Mouse (Mus musculus): ENCODE data around the gene Ces1e.
"Not testable (repeated sequence)": the region's sequence is repeated elsewhere in the genome, so short reads cannot be mapped to it uniquely, and the experiment has no call there.

Gene Ces1e

DNA sequence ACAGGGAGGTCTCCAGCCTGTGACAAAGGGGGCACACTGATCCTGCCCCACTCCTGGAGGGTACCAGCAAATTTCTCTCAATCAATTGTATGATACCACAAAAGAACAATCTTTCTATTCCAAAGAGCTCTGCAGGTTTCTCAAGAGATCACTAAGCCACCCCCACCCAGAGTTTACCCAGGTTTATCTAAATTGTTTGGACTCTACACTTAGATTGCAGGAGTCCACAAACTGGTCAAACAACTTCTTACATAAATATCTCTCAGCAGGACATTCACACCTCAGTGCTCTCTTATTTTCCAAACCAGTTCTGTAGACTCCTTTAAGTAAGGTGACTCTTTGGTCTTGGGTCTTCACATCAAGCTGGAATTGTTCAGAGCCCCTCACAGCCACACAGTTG lies at the start of gene Ces1e:
TSS of gene Ces1e (minus strand) at position 174 of the 400 bp plus-strand sequence.
- DNase-seq (ENCODE audit: low spot score): no peak

DNA sequence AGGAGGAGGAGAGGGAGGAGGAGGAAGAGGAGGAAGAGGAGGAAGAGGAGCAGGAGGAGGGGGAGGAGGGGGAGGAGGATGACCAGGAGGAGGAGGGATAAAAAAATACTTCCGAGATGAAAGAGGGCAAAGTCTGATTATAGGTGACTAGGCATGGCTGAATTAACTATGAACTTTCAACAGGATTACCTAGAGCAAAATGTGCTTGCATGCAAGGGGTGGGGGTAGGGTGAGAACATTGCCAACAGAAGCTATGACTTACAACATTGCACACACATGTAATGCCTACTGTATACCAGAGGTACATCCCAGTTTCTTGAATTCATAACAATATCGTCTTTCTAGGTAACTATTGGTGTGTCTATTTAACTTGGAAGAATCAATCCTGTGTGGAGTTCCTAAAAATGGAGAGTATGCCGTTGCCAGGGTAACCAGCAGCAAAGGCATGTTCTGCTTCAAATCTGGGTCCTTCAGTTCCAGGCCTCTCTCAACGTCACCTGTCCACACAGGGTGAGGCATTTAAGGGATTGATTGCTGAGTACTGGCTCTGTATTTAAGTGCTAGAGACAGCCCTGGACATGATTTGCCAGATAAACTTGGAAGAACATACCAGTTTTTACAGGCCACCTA lies 48.9 kb upstream of the Ces1e start:
- DNase-seq (ENCODE audit: low spot score): no peak

DNA sequence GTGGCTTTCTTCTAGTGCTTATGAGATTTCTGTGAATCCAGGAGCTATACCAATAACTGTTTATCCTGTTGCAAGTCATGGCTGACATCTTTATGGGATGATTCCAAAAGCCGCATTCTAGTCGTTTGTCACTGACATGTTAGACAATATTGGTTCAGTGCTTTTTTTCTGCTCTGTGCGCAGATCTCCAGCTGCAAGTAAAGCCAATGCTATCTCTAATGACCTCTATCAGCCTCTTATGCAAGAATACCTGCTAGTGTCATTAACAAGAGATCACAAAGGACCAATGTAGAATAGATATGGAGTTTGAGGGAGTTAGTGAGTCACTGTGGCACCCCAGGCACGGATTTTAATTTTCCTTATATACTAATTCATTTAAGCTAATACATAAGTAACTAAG lies 45.2 kb upstream of the Ces1e start:
- DNase-seq (ENCODE audit: low spot score): no peak

DNA sequence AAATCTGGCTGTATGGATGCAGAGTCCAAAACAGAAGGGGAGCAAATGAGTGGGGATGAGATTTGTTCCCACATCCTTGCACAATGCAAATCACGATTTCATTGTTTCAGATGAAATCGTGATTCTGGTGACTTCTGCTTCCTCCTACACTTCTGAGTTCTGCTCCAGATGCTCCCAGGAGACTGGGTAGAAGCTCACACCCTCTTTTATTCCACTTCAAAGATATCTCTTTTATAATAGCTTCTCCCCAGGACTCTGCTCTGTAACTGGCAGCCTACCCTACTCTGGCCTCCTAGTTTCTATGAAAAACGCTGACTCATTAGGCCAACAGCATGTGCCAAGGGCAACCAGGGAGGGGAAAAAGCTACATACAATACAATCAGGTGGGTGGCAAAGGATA lies 43.9 kb upstream of the Ces1e start:
- DNase-seq (ENCODE audit: low spot score): no peak

DNA sequence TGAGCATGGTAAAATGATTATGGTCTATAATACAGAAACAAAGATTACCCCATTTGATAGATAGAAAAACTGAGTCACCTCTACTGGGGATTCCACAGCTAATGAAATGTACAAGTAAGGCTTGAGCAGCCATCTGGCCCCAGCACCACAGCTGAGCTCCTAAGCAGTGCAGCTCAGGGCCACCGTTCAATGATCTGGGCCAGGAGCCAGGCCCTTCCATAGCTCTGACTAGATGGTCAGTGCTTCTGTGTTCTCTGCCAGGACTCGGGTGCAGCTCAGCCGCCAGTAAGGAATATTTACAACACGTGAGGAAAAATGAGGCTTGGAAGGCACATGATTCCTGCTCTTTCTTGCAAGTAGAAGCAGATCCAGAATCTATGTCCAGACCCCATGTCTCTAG lies 43.3 kb upstream of the Ces1e start:
- peak; percentile 36 for DNase-seq (ENCODE audit: low spot score)

DNA sequence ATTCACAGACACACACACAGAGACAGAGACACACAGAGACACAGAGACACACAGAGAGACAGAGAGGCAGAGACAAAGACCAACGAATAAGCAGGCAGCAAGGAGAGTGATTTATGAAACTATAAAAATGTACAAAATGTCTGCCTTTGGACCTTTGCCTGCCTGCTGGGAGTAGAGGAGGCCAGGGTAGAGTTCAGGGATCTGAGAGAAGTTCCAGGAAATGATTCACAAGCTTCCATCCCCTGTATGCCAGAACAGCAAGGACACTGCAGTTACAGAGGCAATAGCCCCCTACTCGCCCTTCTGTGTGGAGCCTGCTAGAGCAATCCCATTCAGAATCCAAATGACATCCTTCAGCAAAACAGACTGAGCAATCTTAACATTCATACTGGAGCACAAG lies 32.0 kb upstream of the Ces1e start:
- DNase-seq (ENCODE audit: low spot score): no peak

DNA sequence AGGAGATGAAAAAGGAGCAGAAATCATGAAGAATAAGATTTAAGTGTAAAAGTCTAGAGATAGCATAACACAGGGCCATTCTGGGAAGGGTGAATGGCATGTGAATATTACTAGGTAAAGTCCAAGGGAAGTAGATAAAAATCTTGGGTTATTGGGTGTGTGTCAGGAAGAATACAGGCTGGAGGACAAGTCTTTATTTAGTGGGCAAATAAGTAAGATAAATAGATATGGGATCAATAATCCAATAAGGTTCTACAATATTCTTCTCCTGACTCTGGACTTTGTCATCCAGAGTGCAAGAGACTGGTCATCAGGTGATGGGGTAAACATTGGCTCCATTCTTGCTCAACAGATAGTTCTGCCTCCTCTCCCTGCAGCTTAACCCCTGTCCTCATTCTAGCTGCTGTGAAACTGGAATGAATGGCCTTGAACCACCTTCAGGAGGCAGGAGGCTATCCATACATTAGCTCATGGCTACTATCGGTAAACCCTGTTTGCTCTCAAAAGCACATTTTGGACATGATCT lies 23.0 kb upstream of the Ces1e start:
- DNase-seq (ENCODE audit: low spot score): no peak

DNA sequence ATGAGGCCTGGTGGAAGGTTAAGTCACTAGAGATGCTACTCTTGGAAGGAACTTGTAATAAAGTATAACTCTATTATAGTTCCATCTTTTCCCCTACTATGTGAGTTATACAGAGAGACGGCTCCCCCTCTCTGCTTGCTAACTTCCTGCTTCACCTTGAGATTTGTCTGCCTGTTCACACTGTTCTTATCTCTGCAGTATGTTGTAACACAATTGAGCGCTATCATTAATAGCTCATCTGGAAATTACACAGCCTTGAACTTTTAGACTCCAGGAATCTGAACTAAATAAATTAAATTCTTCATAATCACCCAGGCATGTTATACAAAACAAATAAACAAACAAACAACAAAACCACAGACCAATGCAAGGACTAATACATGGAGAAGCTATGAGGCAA lies 16.6 kb upstream of the Ces1e start:
- no peak for DNase-seq (ENCODE audit: low spot score)

DNA sequence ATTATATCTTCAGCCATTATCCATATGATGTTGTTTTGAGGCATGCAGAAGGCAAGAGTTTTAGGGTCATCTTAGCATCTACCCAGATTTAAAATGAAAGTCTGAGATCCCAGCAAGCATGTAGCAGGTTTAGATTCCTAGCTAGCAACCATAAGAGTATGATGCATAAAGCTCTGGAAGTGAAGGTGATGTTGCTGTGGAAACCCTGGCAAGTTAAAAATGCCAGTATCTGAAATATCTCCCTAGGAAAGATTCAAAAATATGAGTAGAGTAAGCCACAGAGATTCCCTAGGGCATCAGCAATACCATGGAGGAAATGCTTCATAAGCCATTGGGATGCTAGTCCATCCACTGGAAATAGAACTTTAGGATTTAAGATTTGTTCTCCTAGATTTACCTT lies 10.5 kb upstream of the Ces1e start:
- no peak for DNase-seq (ENCODE audit: low spot score)

DNA sequence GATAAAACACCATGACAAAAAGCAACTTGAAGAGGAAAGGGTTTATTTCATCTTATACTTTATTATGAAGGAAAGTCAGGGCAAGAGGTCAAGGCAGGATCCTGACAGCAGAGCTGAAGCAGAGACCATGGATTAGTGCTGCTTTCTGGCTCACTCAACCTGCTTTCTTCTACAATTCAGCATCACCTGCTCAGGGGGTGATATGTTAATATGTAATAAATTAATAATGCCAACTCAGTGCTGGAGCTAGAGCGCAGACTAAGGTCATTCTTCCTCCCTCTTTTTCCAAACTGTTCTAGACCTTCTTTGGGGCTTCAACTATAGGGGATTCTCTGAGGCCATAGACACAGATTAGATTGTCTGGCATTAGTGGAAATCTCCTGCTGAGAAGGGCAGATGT lies 6.3 kb upstream of the Ces1e start:
- no peak for DNase-seq (ENCODE audit: low spot score)

DNA sequence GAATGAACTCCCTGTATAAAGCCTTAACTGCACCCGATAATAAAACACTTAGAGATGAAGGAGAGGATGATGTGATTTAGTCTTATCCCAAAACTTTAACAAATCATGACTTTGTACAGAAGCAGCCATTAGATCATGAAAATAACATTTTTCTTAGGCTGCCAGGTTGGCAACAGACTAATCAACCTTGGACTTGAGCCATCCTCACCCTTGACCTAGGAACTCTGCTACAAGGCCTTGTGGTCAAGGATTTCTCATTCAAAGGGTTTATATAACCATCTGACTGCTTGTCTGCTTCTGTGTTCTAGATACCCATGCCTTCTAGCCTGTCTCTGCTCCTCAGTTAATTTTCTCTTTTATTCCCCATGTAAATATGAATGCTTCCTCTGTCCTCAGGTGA lies 5.3 kb upstream of the Ces1e start:
- no peak for DNase-seq (ENCODE audit: low spot score)

DNA sequence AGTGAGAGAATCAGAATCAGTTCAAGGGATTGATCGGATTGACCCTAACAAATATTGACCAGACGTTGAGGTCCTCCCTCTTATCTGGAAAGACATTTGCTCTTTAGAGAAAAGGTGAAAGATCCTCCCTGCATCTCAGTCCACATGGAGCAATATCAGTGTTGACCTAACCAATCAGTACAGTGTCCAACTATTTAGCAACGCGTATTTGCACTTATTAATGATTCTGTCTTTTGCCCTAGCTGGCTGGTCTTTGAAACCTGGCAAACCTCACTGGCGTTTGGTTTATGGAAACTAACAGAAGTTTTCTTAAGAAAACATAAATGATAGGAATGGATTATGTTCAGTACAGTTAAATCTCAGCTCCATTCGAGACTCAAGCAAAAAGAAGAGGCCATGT lies 4.6 kb upstream of the Ces1e start:
- DNase-seq (ENCODE audit: low spot score): no peak

DNA sequence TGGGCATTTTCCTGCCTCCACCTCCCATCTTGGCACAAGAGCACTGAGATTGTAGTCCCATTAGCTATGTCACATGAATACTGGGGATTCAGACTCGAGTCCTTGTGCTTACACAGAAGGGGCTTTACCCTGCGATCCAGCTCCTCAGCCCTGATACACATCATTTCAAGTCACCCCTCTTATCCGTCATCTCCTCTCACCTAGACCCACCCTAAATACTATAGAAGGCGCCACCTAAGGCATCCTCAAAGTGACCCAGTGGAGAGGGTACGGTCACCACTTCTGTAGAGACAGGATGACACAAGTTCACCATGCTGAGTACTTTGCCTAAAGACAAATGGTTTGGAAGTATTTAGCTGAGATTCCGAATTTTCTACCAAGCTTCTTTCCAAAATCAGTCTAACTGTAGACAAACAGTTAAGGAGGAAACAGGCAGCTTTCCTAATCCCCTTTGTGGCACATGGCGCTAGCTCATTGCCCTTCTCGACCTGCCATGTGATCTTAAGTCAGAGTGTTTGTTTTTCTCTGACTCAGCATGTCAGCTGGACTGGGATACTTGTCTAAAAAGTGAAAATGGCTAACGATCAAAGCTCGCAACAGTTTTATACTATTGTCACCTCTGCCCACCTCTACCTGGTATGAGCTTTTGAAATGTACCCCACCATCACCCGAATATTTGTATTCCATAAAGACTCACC lies 597 bp downstream of the Ces1e start:
- DNase-seq (ENCODE audit: low spot score): no peak

DNA sequence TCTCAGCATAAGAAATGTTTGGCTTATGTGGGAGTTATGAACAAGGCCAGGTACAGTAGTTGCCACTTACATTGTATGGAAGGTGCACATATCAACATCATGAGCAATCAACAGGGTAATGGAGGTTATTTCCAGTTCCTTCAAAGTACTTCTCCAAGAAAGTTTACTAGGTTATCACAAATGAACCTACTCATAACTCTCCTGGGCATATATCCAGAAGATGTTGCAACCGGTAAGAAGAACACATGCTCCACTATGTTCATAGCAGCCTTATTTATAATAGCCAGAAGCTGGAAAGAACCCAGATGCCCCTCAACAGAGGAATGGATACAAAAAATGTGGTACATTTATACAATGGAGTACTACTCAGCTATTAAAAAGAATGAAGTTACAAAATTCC lies 2.9 kb downstream of the Ces1e start:
- DNase-seq (ENCODE audit: low spot score): not testable (repeated sequence)

DNA sequence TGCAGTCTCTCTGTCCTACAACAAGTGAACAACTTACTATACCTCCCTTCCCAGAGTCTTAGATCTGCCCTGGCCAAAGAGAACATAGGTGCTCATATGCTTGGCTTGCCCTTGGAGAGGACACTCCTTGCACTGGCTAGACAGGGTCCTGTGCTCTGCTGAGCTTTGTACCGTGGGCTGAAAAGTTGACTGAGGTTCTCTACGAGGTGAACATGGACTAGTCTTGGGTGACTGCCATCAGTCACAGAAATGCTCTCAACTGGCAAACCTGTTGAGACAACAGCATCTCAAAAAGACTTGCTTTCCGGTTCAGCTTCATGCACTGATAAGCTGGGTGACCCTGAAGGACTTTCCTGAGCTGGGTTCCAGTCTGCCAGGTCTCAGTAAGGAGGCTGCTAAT lies 7.5 kb downstream of the Ces1e start:
- no peak for DNase-seq (ENCODE audit: low spot score)

DNA sequence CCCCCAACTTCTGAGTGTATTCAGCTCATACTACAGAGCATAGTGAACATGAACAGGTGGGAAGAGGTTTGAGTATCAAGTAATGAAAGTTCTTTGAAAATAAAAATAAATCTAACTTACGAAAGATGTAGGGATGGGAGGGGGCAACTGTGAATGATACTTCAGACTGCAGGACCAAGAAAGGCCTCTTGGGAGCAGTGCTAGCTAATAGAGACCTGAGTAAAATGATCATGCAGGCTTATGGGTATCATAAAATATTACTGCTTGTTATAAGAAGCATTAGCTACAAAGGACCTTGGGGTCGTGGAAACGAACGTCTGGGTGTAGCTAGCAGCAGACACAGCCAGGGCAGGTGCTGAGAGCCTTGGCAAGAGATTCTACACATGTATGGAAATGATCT lies 11.6 kb downstream of the Ces1e start:
- DNase-seq (ENCODE audit: low spot score): no peak

DNA sequence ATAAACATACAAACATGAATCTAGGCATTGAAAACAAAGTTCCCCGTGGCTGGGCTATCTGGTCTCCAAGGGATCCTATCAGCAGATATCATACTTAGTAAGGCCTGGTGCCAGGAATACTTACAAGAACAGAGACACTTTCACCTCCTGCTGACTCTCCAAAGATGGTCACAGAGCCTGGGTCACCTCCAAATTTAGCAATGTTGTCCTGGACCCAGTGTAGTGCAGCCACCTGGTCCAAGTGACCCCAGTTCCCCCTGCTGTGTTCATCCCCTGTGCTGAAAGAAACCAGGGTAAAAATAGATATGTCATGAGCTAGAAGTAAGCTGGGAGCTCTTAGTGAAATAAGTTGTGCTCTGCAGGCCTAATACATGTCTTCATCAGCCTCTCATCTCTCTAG lies 12.0 kb downstream of the Ces1e start:
- DNase-seq (ENCODE audit: low spot score): no peak

DNA sequence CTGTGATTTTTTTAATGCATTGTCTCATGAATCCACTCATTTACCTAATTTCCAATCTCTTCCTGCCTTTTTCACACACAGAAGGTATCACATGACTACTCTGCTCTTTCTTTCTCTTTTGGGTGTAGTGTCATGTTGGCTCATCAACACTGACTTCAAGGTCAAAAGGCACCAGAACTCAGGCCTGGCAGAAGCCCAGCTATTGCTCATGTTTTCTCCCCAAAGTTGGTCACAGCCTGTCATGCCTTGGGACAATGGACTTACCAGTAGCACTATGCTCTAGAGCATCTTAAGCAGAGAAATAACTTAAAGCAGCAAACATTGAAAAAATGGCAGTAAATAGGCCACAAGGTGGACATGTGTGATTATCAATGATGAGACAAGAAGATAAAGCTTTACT lies 18.3 kb downstream of the Ces1e start:
- DNase-seq (ENCODE audit: low spot score): no peak

DNA sequence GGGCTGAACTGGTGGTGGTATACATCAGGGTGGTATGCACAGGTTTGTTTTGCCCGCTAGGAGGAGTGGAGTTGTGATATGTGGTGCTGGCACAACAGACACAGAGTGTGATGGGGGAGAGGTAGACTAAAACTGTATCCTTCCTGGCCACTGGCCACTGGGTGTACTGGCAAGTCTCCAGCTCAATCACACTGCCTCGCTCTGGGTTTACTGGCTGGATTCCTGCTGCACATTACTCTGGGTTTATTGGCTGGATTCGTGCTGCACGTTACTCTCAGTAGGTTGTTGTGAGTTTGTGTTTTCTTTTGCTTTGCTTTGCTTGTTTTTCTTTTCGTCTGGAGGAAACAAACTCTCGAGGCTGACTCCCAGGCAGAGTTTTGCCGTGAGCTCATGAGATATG lies 30.3 kb downstream of the Ces1e start:
- not testable (repeated sequence) for DNase-seq (ENCODE audit: low spot score)

DNA sequence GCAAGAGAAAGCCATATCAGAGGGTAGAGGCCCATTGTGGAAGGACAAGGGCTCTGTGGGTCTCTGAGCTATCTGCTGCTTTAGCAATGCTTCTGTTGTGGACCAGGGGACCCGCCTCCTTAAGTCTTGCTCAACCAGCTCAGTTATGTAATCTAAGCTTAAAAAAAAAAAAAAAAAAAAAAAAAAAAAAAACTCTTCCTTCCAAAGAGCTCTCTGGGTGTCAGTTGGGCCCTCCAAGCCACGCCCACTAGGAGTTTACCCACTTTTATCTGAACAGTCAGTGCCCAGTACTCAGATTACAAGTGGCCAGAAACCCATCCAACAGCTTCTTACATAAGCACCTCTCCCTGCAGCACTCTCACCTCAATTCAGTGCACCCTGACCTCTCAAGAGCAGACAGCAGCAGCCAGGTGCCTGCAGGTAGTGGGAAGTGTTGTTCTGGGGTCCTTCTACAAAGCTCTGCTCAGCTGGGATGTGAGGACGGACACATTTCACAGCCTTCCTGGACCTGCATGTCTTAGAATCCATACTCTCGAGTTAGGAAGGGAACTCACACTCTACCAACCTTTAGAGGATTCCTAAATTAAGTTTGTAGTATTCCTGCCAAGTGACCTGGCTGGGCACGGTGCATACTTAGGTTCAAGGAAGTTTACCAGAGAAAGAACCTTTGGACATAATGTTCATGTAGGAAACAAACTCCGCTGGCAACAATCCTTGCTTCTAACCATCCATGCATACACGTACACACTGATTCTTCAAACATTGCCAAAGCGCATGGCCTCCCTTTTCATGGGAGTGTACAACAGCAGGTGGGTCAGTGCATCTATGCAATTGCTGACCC lies 31.5 kb downstream of the Ces1e start, which contains the start of gene Ces1d:
TSS of gene Ces1d (minus strand) at position 154 of the 841 bp plus-strand sequence.
- peak; percentile 26 for DNase-seq (ENCODE audit: low spot score)

DNA sequence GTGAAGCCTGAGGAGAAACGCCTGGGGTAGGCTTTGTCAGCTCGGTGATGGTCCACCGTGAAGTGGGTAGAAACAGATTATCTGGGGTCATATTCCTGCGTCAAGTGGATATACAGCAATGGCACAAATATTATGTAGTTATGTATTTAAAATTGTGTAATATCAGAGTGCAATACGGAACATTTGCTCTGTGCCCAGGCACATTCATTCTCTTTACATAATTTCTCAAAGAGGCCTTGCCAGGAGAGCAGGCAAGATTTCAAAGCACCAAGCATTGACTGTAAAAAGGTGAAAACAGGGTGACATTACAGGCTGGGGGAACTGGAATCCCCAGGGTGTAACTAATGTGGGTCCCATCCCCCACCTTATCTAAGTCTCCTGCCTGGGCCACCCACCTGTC lies 33.0 kb downstream of the Ces1e start:
- DNase-seq (ENCODE audit: low spot score): no peak

DNA sequence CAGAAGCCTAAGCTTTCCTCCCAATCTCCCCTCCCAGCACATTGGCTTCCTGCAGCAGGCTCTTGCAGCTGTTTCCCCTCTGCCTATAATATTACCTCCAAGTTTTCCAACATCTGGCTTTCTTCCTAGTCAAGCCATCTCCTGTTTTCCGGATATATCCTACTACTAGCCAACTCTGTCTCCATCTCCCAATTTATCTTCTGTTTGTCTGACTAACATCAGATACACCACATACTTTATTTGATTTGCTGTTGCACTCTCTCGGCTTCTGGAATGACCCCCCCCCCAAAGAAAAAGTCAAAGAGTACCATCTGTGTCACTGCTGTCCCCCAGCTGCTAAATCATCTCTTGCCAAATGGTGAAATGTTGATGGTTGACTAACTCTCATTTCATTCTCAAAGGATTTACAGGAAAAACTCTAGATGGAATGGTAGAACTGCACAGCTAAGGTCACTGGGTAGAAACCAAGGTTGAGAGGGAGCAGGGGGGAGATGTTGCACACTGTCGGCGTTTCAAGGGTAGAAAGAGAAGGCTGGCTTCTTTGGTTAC lies 48.8 kb downstream of the Ces1e start:
- DNase-seq (ENCODE audit: low spot score): no peak

DNA sequence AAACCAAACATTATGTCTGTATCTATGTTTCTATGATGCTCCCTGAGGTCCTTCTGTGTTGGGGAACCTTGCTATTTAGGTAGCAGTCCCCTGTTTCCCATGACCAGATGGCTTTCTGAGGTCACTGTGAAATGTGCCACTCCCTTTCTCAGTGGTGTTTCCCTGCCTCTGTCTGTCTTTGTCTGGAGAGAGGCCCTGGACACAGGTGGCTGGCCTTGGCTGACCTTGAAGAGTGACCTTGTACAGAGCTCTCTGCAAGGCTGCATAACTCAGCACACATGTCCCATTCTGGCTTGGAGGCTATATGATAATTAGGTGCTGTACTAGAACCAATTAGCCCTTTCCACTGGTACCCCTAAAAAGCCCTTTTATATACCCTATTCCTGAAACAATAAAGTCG lies 52.8 kb downstream of the Ces1e start:
- no peak for DNase-seq (ENCODE audit: low spot score)

All from ovary, postnatal 36 days (tissue).